Mouse (Mus musculus): ENCODE results near the gene Btbd3.

Btbd3 gene

GRCm38 (mm10) chr2:138256411-138256810 is at the start of gene Btbd3:
TSS of gene Btbd3 (plus strand) at chr2:138256565.
- no peak for DNase-seq (ENCODE audit: low read depth)

GRCm38 (mm10) chr2:138215561-138215960 is 40.8 kb upstream of the Btbd3 start:
- DNase-seq (ENCODE audit: low read depth), result no peak

GRCm38 (mm10) chr2:138220269-138220668 is 36.1 kb upstream of the Btbd3 start:
- DNase-seq (ENCODE audit: low read depth), result no peak

- no peak for DNase-seq (ENCODE audit: low read depth)
These were observed 24.1 kb upstream of the Btbd3 start for GRCm38 (mm10) chr2:138232247-138232646.

- no peak for DNase-seq (ENCODE audit: low read depth)
These were observed 20.2 kb upstream of the Btbd3 start for GRCm38 (mm10) chr2:138236149-138236548.

- no peak for DNase-seq (ENCODE audit: low read depth)
These were observed 13.9 kb upstream of the Btbd3 start for GRCm38 (mm10) chr2:138242452-138242851.

GRCm38 (mm10) chr2:138245631-138246289 is 10.6 kb upstream of the Btbd3 start:
- DNase-seq (ENCODE audit: low read depth), result no peak

- DNase-seq (ENCODE audit: low read depth), result no peak
These were observed 8.4 kb upstream of the Btbd3 start for GRCm38 (mm10) chr2:138247986-138248385.

GRCm38 (mm10) chr2:138256851-138257471 is 596 bp downstream of the Btbd3 start:
- no peak for DNase-seq (ENCODE audit: low read depth)

- no peak for DNase-seq (ENCODE audit: low read depth)
These were observed 1.4 kb downstream of the Btbd3 start for GRCm38 (mm10) chr2:138257692-138258315.

GRCm38 (mm10) chr2:138261140-138261539 is 4.8 kb downstream of the Btbd3 start:
- DNase-seq (ENCODE audit: low read depth), result no peak

- no peak for DNase-seq (ENCODE audit: low read depth)
These were observed 6.5 kb downstream of the Btbd3 start for GRCm38 (mm10) chr2:138262885-138263284.

- no peak for DNase-seq (ENCODE audit: low read depth)
These were observed 9.1 kb downstream of the Btbd3 start for GRCm38 (mm10) chr2:138265356-138266005.

- DNase-seq (ENCODE audit: low read depth), result no peak
These were observed 10.3 kb downstream of the Btbd3 start for GRCm38 (mm10) chr2:138266679-138267078.

- no peak for DNase-seq (ENCODE audit: low read depth)
These were observed 11.6 kb downstream of the Btbd3 start for GRCm38 (mm10) chr2:138267852-138268513.

GRCm38 (mm10) chr2:138269330-138269729 is 13.0 kb downstream of the Btbd3 start:
- no peak for DNase-seq (ENCODE audit: low read depth)

- no peak for DNase-seq (ENCODE audit: low read depth)
These were observed 17.2 kb downstream of the Btbd3 start for GRCm38 (mm10) chr2:138273404-138274073.

GRCm38 (mm10) chr2:138274086-138274485 is 17.7 kb downstream of the Btbd3 start:
- no peak for DNase-seq (ENCODE audit: low read depth)

GRCm38 (mm10) chr2:138277842-138278691 is 21.7 kb downstream of the Btbd3 start:
- DNase-seq (ENCODE audit: low read depth), result no peak

- DNase-seq (ENCODE audit: low read depth), result no peak
These were observed 22.7 kb downstream of the Btbd3 start for GRCm38 (mm10) chr2:138278853-138279640.

All from c-Kit-positive CD71-positive TER-119-negative erythroid progenitor cells, embryonic 14.5 days (primary cell).